Mouse (Mus musculus): Measurements from ENCODE around the gene Cops7a. TPM values are rescaled to one million over a fixed set of nuclear protein-coding genes. Genes with fewer than 3 reads are reported as not detected.
A peak's percentile ranks its signal among the peaks of the same experiment; 100 is the strongest.

The Cops7a gene
- 147 and 155 TPM in 2 replicates for polyA plus RNA-seq (2014; fragmentation: Nextera tagmentation; extraction: Ambion mirVana)

DNA sequence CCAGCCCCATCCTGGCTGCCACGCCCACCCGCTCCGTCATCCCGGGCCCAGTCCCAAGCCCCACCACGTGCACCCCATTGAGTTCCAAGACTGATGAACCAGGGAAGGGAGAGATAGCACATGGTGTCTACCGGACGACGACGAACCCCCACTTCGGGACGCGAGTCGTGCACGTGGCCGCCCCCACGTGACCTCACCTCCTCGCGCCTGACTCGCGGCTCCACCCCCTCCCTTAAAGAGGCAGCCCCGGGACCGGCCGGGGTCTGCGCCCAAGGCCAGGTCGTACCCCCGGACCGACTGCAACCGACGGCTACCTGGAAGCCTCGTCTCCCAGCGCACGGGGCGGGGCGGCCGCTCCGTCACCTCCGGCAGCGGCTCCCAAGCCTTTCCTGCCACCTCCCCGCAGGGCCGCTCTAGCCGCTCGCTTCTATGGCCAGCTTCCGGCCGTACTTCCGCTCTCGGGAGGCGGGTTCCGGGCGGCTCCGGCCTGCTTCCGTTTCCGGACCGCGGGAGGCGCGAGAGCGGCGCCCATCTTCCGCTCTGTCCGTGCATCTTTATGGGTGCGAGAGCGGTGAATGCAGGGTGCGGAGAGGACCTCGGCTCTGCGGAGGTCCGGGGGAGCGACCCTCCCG lies at the start of gene Cops7a:
TSS of gene Cops7a (minus strand) at position 451 of the 632 bp plus-strand sequence.
- DNase-seq: peak; percentile 98
- peak within 1 kb of the TSS; percentile 74 for H3K9ac ChIP-seq
- WGBS: under 1% methylated on average over 68 of the region's 68 CpGs

DNA sequence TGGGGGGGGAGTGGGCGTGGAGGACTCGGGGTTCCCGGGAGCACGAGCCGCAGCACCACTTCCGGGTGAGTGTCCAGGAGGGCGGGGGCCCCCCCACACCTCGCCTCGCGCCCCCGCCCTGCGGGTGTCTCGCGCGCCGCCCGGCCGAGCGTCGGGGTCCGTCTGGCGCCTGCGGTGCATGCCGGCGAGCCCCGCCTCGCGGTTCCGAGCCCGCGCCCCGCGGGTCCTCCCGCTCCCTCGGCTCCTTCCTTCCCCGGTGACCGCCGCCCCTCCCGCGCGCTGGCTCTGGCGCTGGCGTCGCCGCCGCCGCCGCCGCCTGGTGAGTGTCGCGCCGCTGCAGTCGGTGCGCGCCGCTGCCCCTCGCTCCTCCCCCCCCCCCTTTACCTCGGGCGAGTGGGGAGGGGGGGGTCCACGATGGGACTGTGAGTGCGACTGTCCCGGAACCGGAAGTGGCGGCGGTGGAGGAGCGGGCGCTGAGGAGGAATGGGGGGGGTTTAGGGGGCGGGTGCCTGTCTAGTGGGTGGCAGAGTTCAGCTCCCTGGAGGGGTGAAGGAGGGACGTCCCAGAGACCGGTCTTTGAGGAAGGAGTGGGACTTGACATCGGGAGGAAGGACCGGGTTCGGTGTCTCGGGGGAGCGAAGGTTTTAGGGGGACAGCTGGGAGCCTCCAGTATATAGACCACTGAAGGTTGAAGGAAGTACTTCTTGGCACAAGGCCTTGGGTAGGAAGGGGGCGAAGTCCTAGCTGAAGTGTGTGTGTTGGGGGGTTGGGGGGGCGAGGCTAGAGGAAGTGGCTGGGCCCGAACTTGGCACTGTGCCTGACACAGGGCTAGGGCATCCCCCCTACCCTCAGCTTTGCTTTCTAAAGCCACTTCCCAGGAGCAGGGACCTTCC lies 44.1 kb upstream of the Cops7a start:
- no peak for TF ChIP-seq CTCF (IDR thresholded peaks at IDR 0.05; ENCODE audit: low read depth)
- no peaks in the 10 kb centered on the region for H3K9me3 ChIP-seq (ENCODE audit: low read depth, low read length)
- H3K9ac ChIP-seq: peak overlapping the region; percentile 90
- peak; percentile 85 for ATAC-seq (ENCODE audit: insufficient read depth)
- peaks cover 30% of the 10 kb centered on the region for H3K36me3 ChIP-seq (ENCODE audit: insufficient read depth)
- peak overlapping the region; percentile 84 for H3K4me2 ChIP-seq
- peak overlapping the region; percentile 98 for H3K27ac ChIP-seq (ENCODE audit: low read depth)
- H3K4me3 ChIP-seq (ENCODE audit: low read depth, low read length): peak overlapping the region; percentile 78
- DNase-seq: peak; percentile 90
- no peaks in the 10 kb centered on the region for H3K4me1 ChIP-seq (ENCODE audit: insufficient read depth)
- WGBS: under 1% methylated on average over 74 of the region's 78 CpGs
- no peaks in the 10 kb centered on the region for H3K27me3 ChIP-seq (ENCODE audit: insufficient read depth, low read length)

More for the DNA sequence above, at the start of gene Cops7a:
- Histone ChIP-seq H3K4me1 (ENCODE audit: insufficient read depth) (peaks cover 8% of the 10 kb centered on the region; the same call in 1 of the 2 replicates), H3K27me3 (ENCODE audit: insufficient read depth, low read length) (no peaks in the 10 kb centered on the region), H3K27ac (ENCODE audit: low read depth) (peak within 1 kb of the TSS; percentile 88), H3K36me3 (ENCODE audit: insufficient read depth) (peaks cover 26% of the 10 kb centered on the region), H3K9me3 (ENCODE audit: low read depth, low read length) (no peaks in the 10 kb centered on the region; the same call in 1 of the 2 replicates), H3K4me2 (peak within 1 kb of the TSS; percentile 75), H3K4me3 (ENCODE audit: low read depth, low read length) (peak within 1 kb of the TSS; percentile 65)
- TF ChIP-seq CTCF (IDR thresholded peaks at IDR 0.05; ENCODE audit: low read depth): no peak
- ATAC-seq (ENCODE audit: insufficient read depth): peak; percentile 95

DNA sequence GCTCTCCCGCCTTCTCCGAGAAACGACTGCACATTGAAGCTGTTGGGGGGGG lies 43.6 kb upstream of the Cops7a start, which contains the start of gene Zfp384:
TSS of gene Zfp384 (plus strand) at position 17 of the 52 bp plus-strand sequence.
- no peak for TF ChIP-seq CTCF (IDR thresholded peaks at IDR 0.05; ENCODE audit: low read depth)
- Histone ChIP-seq H3K9me3 (ENCODE audit: low read depth, low read length) (no peaks in the 10 kb centered on the region), H3K4me3 (ENCODE audit: low read depth, low read length) (peak within 1 kb of the TSS; percentile 78), H3K27ac (ENCODE audit: low read depth) (peak within 1 kb of the TSS; percentile 98), H3K36me3 (ENCODE audit: insufficient read depth) (peaks cover 25% of the 10 kb centered on the region), H3K4me2 (peak within 1 kb of the TSS; percentile 84), H3K4me1 (ENCODE audit: insufficient read depth) (no peaks in the 10 kb centered on the region), H3K9ac (peak within 1 kb of the TSS; percentile 90), H3K27me3 (ENCODE audit: insufficient read depth, low read length) (no peaks in the 10 kb centered on the region)
- DNase-seq (no peak), ATAC-seq (ENCODE audit: insufficient read depth) (no peak)
- WGBS: 0% methylated on average over 1 of the region's 3 CpGs

DNA sequence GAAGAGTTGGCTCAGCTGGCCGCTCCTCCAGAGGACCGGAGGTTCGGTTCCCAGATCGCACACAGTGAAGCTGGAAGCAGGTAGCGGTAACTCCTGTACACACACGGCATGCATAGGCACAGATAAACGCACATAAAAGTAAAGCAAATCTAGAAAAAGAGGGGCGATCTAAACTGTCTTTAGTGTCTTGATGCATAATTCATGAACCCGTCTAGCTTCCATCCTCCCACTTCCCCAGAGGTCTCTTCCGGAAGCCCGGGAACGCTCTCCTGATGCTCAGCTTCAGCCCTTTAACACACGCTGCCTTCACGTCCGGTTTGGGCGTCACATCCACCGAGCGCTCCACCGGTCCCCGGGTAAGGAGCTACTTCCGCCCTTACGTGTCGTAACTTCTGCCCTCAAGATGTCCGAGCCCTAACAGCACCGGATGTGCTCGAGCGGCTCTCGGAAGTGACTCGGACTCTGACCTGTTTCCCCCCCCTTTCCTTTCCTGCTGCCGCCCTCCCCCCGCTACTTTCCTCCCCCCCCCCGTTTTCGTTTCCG lies 43.3 kb upstream of the Cops7a start:
- ATAC-seq (ENCODE audit: insufficient read depth) (peak; percentile 98), DNase-seq (peak; percentile 99)
- peaks cover 22% of the 10 kb centered on the region for H3K36me3 ChIP-seq (ENCODE audit: insufficient read depth)
- WGBS: 0% methylated on average over 33 of the region's 34 CpGs
- peak overlapping the region; percentile 98 for H3K27ac ChIP-seq (ENCODE audit: low read depth)
- H3K4me1 ChIP-seq (ENCODE audit: insufficient read depth): no peaks in the 10 kb centered on the region
- peak overlapping the region; percentile 84 for H3K4me2 ChIP-seq
- peak overlapping the region; percentile 90 for H3K9ac ChIP-seq
- no peak for TF ChIP-seq CTCF (IDR thresholded peaks at IDR 0.05; ENCODE audit: low read depth)
- H3K27me3 ChIP-seq (ENCODE audit: insufficient read depth, low read length): no peaks in the 10 kb centered on the region
- H3K9me3 ChIP-seq (ENCODE audit: low read depth, low read length): no peaks in the 10 kb centered on the region
- H3K4me3 ChIP-seq (ENCODE audit: low read depth, low read length): peak overlapping the region; percentile 78

DNA sequence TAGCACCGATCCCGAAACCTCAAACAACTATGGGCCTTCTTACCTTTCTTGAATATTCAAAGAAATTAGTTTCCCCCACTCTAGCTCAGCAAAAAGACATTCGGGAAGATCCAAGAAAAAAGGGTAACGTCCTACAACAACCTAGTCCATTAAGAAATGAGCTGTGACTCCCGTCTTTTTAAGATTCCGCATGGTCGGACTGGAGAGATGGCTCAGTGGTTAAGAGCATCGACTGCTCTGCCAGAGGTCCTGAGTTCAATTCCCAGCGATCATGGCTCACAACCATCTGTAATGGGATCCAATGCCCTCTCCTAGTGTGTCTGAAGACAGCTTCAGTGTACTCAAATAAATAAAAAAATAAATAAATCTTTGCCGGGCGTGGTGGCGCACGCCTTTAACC lies 42.7 kb upstream of the Cops7a start:
- no peak for TF ChIP-seq CTCF (IDR thresholded peaks at IDR 0.05; ENCODE audit: low read depth)
- peak overlapping the region; percentile 79 for H3K27ac ChIP-seq (ENCODE audit: low read depth)
- H3K27me3 ChIP-seq (ENCODE audit: insufficient read depth, low read length): no peaks in the 10 kb centered on the region
- ATAC-seq (ENCODE audit: insufficient read depth): no peak
- peaks cover 16% of the 10 kb centered on the region for H3K36me3 ChIP-seq (ENCODE audit: insufficient read depth)
- peak overlapping the region; percentile 57 for H3K9ac ChIP-seq
- H3K4me3 ChIP-seq (ENCODE audit: low read depth, low read length): peak overlapping the region; percentile 78
- H3K9me3 ChIP-seq (ENCODE audit: low read depth, low read length): no peaks in the 10 kb centered on the region
- H3K4me1 ChIP-seq (ENCODE audit: insufficient read depth): no peaks in the 10 kb centered on the region
- H3K4me2 ChIP-seq: peak overlapping the region; percentile 84
- 38% methylated on average over 13 of the region's 13 CpGs for WGBS
- DNase-seq: no peak

DNA sequence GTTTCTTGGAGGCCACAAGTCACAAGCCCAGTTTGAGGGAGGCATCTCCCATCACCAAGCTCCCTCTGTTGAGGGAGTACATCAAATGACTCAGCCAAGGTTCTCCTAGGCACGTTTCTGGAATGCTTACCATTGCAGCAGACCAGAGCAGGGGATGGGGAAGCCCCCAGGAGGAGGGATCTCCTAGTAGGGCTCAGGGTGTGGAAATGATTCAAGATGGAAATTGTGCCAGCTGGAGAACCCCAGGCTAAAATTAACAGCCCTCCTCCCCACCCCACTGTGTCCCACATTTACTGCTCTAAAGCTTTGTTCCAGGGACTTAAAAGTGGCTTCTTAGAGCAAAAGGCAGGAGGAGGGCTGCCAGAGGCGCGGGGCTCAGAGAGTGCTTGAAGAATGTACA lies 39.7 kb upstream of the Cops7a start:
- no peak overlapping the region for H3K4me2 ChIP-seq
- H3K27ac ChIP-seq (ENCODE audit: low read depth): no peak overlapping the region
- H3K36me3 ChIP-seq (ENCODE audit: insufficient read depth): no peaks in the 10 kb centered on the region
- H3K9ac ChIP-seq: no peak overlapping the region
- TF ChIP-seq CTCF (IDR thresholded peaks at IDR 0.05; ENCODE audit: low read depth): no peak
- 37% methylated on average over 3 of the region's 3 CpGs for WGBS
- H3K4me3 ChIP-seq (ENCODE audit: low read depth, low read length): no peak overlapping the region
- no peaks in the 10 kb centered on the region for H3K4me1 ChIP-seq (ENCODE audit: insufficient read depth)
- no peaks in the 10 kb centered on the region for H3K9me3 ChIP-seq (ENCODE audit: low read depth, low read length)
- DNase-seq (no peak), ATAC-seq (ENCODE audit: insufficient read depth) (no peak)
- H3K27me3 ChIP-seq (ENCODE audit: insufficient read depth, low read length): peaks cover 22% of the 10 kb centered on the region

DNA sequence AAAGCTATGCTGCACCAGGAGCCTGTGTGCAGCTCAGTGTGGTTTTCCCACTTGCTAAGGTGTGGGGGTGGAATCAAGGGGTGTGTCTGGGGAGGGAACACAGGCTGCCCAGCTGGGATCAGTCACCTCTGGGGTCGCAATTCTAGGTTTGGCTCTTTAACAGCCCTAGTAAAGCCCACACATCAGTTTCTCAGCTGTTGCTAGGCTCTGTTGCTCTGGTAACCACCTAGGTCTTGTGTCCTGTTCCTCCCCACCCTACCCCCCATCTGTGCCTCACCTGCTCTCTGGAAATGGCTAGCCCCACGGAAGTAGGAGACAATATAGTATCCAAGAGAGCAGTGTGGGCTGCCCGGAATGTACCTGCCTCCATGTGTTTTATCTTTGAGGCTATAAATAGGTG lies 38.4 kb upstream of the Cops7a start:
- no peaks in the 10 kb centered on the region for H3K36me3 ChIP-seq (ENCODE audit: insufficient read depth)
- H3K4me2 ChIP-seq: no peak overlapping the region
- ATAC-seq (ENCODE audit: insufficient read depth) (no peak), DNase-seq (no peak)
- no peak overlapping the region for H3K9ac ChIP-seq
- H3K9me3 ChIP-seq (ENCODE audit: low read depth, low read length): no peaks in the 10 kb centered on the region
- no peak overlapping the region for H3K27ac ChIP-seq (ENCODE audit: low read depth)
- WGBS: 52% methylated on average over 3 of the region's 3 CpGs
- no peak overlapping the region for H3K4me3 ChIP-seq (ENCODE audit: low read depth, low read length)
- H3K4me1 ChIP-seq (ENCODE audit: insufficient read depth): no peaks in the 10 kb centered on the region
- H3K27me3 ChIP-seq (ENCODE audit: insufficient read depth, low read length): peaks cover 35% of the 10 kb centered on the region
- no peak for TF ChIP-seq CTCF (IDR thresholded peaks at IDR 0.05; ENCODE audit: low read depth)
